Mouse (Mus musculus): ENCODE measurements at regions not wholly inside any gene's neighbourhood (a gene's known extent, or its start where the extent isn't known, plus 50 kb on each side); places are given as distances from the start of the nearest gene placed in this dataset.

GRCm38 (mm10) chr13:26112579-26112978 lies 657.4 kb downstream of the Hdgfl1 start:
- no peaks in the 10 kb centered on the region for H3K27me3 ChIP-seq (replicated peaks)
- no peaks in the 10 kb centered on the region for H3K4me1 ChIP-seq
- H3K36me3 ChIP-seq: no peaks in the 10 kb centered on the region
- H3K4me3 ChIP-seq: no peak overlapping the region
- H3K9me3 ChIP-seq: no peaks in the 10 kb centered on the region
- H3K9ac ChIP-seq: no peak overlapping the region
- H3K27ac ChIP-seq: no peak overlapping the region
- no peak for ATAC-seq (ENCODE audit: low FRiP score, low read depth)
- no peak overlapping the region for H3K4me2 ChIP-seq (replicated peaks)

GRCm38 (mm10) chr13:26109013-26109412 lies 661.0 kb downstream of the Hdgfl1 start:
- no peak overlapping the region for H3K27ac ChIP-seq
- H3K4me1 ChIP-seq: no peaks in the 10 kb centered on the region
- 92% methylated on average over 2 of the region's 2 CpGs for WGBS
- H3K36me3 ChIP-seq: no peaks in the 10 kb centered on the region
- no peak overlapping the region for H3K4me2 ChIP-seq (replicated peaks)
- no peak overlapping the region for H3K4me3 ChIP-seq
- no peaks in the 10 kb centered on the region for H3K27me3 ChIP-seq (replicated peaks)
- no peak for ATAC-seq (ENCODE audit: low FRiP score, low read depth)
- no peak overlapping the region for H3K9ac ChIP-seq
- no peaks in the 10 kb centered on the region for H3K9me3 ChIP-seq

GRCm38 (mm10) chr13:26088727-26089126 lies 681.2 kb downstream of the Hdgfl1 start:
- Histone ChIP-seq H3K27ac (no peak overlapping the region), H3K9me3 (no peaks in the 10 kb centered on the region), H3K9ac (no peak overlapping the region), H3K4me3 (no peak overlapping the region), H3K4me2 (replicated peaks) (no peak overlapping the region), H3K36me3 (no peaks in the 10 kb centered on the region), H3K27me3 (replicated peaks) (no peaks in the 10 kb centered on the region), H3K4me1 (no peaks in the 10 kb centered on the region)
- no peak for ATAC-seq (ENCODE audit: low FRiP score, low read depth)
- 78% methylated on average over 3 of the region's 3 CpGs for WGBS

GRCm38 (mm10) chr13:26080814-26081213 lies 689.2 kb downstream of the Hdgfl1 start:
- no peaks in the 10 kb centered on the region for H3K4me1 ChIP-seq
- H3K9ac ChIP-seq: no peak overlapping the region
- 70% methylated on average over 2 of the region's 2 CpGs for WGBS
- ATAC-seq (ENCODE audit: low FRiP score, low read depth): no peak
- H3K36me3 ChIP-seq: no peaks in the 10 kb centered on the region
- no peaks in the 10 kb centered on the region for H3K27me3 ChIP-seq (replicated peaks)
- H3K4me2 ChIP-seq (replicated peaks): no peak overlapping the region
- no peaks in the 10 kb centered on the region for H3K9me3 ChIP-seq
- H3K27ac ChIP-seq: 0 out of 2 replicates have a peak overlapping the region, but pooled peaks have one; percentile 32
- H3K4me3 ChIP-seq: no peak overlapping the region

- WGBS: 70% methylated on average over 4 of the region's 4 CpGs
- Histone ChIP-seq H3K4me3 (no peak overlapping the region), H3K4me2 (replicated peaks) (no peak overlapping the region), H3K27ac (no peak overlapping the region), H3K9me3 (no peaks in the 10 kb centered on the region), H3K36me3 (no peaks in the 10 kb centered on the region), H3K27me3 (replicated peaks) (no peaks in the 10 kb centered on the region), H3K9ac (no peak overlapping the region), H3K4me1 (no peaks in the 10 kb centered on the region)
- ATAC-seq (ENCODE audit: low FRiP score, low read depth): no peak
These were observed 689.7 kb downstream of the Hdgfl1 start for GRCm38 (mm10) chr13:26080302-26080701.

- Histone ChIP-seq H3K4me2 (replicated peaks) (no peak overlapping the region), H3K9me3 (no peaks in the 10 kb centered on the region), H3K36me3 (no peaks in the 10 kb centered on the region), H3K27ac (no peak overlapping the region), H3K4me3 (no peak overlapping the region), H3K27me3 (replicated peaks) (no peaks in the 10 kb centered on the region), H3K9ac (no peak overlapping the region), H3K4me1 (no peaks in the 10 kb centered on the region)
- 83% methylated on average over 1 of the region's 1 CpGs for WGBS
- ATAC-seq (ENCODE audit: low FRiP score, low read depth): no peak
These were observed 690.6 kb downstream of the Hdgfl1 start for GRCm38 (mm10) chr13:26079362-26079761.

- Histone ChIP-seq H3K27ac (no peak overlapping the region), H3K4me2 (replicated peaks) (no peak overlapping the region), H3K9me3 (no peaks in the 10 kb centered on the region), H3K4me3 (no peak overlapping the region), H3K36me3 (no peaks in the 10 kb centered on the region), H3K9ac (no peak overlapping the region), H3K4me1 (no peaks in the 10 kb centered on the region), H3K27me3 (replicated peaks) (no peaks in the 10 kb centered on the region)
- ATAC-seq (ENCODE audit: low FRiP score, low read depth): peak; percentile 50; the same call in 1 of the 2 replicates
- WGBS: 29% methylated on average over 2 of the region's 2 CpGs
These were observed 708.6 kb downstream of the Hdgfl1 start for GRCm38 (mm10) chr13:26061322-26061721.

GRCm38 (mm10) chr13:26037699-26038098 lies 732.3 kb downstream of the Hdgfl1 start:
- Histone ChIP-seq H3K4me1 (no peaks in the 10 kb centered on the region), H3K27me3 (replicated peaks) (no peaks in the 10 kb centered on the region), H3K4me2 (replicated peaks) (no peak overlapping the region), H3K9ac (no peak overlapping the region), H3K9me3 (no peaks in the 10 kb centered on the region), H3K4me3 (no peak overlapping the region), H3K27ac (no peak overlapping the region), H3K36me3 (no peaks in the 10 kb centered on the region)
- ATAC-seq (ENCODE audit: low FRiP score, low read depth): no peak

GRCm38 (mm10) chr13:26026386-26026785 lies 743.6 kb downstream of the Hdgfl1 start:
- Histone ChIP-seq H3K36me3 (no peaks in the 10 kb centered on the region), H3K4me2 (replicated peaks) (no peak overlapping the region), H3K9ac (no peak overlapping the region), H3K27ac (no peak overlapping the region), H3K27me3 (replicated peaks) (no peaks in the 10 kb centered on the region), H3K4me3 (no peak overlapping the region), H3K9me3 (no peaks in the 10 kb centered on the region), H3K4me1 (no peaks in the 10 kb centered on the region)
- no peak for ATAC-seq (ENCODE audit: low FRiP score, low read depth)
- 70% methylated on average over 3 of the region's 3 CpGs for WGBS

- H3K36me3 ChIP-seq: no peaks in the 10 kb centered on the region
- H3K4me1 ChIP-seq: no peaks in the 10 kb centered on the region
- H3K9me3 ChIP-seq: no peaks in the 10 kb centered on the region
- H3K27me3 ChIP-seq (replicated peaks): no peaks in the 10 kb centered on the region
- H3K9ac ChIP-seq: no peak overlapping the region
- no peak overlapping the region for H3K27ac ChIP-seq
- no peak overlapping the region for H3K4me2 ChIP-seq (replicated peaks)
- no peak for ATAC-seq (ENCODE audit: low FRiP score, low read depth)
- no peak overlapping the region for H3K4me3 ChIP-seq
These were observed 745.3 kb downstream of the Hdgfl1 start for GRCm38 (mm10) chr13:26024696-26025095.

- H3K27me3 ChIP-seq (replicated peaks): no peaks in the 10 kb centered on the region
- H3K4me2 ChIP-seq (replicated peaks): no peak overlapping the region
- no peak for ATAC-seq (ENCODE audit: low FRiP score, low read depth)
- no peaks in the 10 kb centered on the region for H3K36me3 ChIP-seq
- H3K27ac ChIP-seq: no peak overlapping the region
- 92% methylated on average over 2 of the region's 2 CpGs for WGBS
- H3K9me3 ChIP-seq: no peaks in the 10 kb centered on the region
- no peak overlapping the region for H3K9ac ChIP-seq
- no peak overlapping the region for H3K4me3 ChIP-seq
- H3K4me1 ChIP-seq: no peaks in the 10 kb centered on the region
These were observed 749.5 kb downstream of the Hdgfl1 start for GRCm38 (mm10) chr13:26020491-26020890.

GRCm38 (mm10) chr13:26009131-26009530 lies 738.8 kb upstream of the Nrsn1 start:
- Histone ChIP-seq H3K9ac (no peak overlapping the region), H3K4me1 (no peaks in the 10 kb centered on the region), H3K4me2 (replicated peaks) (no peak overlapping the region), H3K27me3 (replicated peaks) (no peaks in the 10 kb centered on the region), H3K27ac (no peak overlapping the region), H3K4me3 (no peak overlapping the region), H3K9me3 (no peaks in the 10 kb centered on the region), H3K36me3 (no peaks in the 10 kb centered on the region)
- no peak for ATAC-seq (ENCODE audit: low FRiP score, low read depth)
- 90% methylated on average over 1 of the region's 1 CpGs for WGBS

- no peaks in the 10 kb centered on the region for H3K27me3 ChIP-seq (replicated peaks)
- 89% methylated on average over 7 of the region's 7 CpGs for WGBS
- no peak overlapping the region for H3K4me2 ChIP-seq (replicated peaks)
- H3K36me3 ChIP-seq: no peaks in the 10 kb centered on the region
- no peaks in the 10 kb centered on the region for H3K9me3 ChIP-seq
- no peak overlapping the region for H3K9ac ChIP-seq
- H3K27ac ChIP-seq: no peak overlapping the region
- no peak for ATAC-seq (ENCODE audit: low FRiP score, low read depth)
- H3K4me3 ChIP-seq: no peak overlapping the region
- no peaks in the 10 kb centered on the region for H3K4me1 ChIP-seq
These were observed 734.7 kb upstream of the Nrsn1 start for GRCm38 (mm10) chr13:26004768-26005560.
